Mouse (Mus musculus) ZHBTc4 (cell line): ENCODE results near the gene Def6.
A peak's percentile ranks its signal among the peaks of the same experiment; 100 is the strongest.

Experiments used
- DNase-seq: peaks from one replicate; pipeline ENCODE4 v3.0.0-alpha.2; 2011; ENCODE audit warnings: low read depth, low spot score

The Def6 gene

DNA sequence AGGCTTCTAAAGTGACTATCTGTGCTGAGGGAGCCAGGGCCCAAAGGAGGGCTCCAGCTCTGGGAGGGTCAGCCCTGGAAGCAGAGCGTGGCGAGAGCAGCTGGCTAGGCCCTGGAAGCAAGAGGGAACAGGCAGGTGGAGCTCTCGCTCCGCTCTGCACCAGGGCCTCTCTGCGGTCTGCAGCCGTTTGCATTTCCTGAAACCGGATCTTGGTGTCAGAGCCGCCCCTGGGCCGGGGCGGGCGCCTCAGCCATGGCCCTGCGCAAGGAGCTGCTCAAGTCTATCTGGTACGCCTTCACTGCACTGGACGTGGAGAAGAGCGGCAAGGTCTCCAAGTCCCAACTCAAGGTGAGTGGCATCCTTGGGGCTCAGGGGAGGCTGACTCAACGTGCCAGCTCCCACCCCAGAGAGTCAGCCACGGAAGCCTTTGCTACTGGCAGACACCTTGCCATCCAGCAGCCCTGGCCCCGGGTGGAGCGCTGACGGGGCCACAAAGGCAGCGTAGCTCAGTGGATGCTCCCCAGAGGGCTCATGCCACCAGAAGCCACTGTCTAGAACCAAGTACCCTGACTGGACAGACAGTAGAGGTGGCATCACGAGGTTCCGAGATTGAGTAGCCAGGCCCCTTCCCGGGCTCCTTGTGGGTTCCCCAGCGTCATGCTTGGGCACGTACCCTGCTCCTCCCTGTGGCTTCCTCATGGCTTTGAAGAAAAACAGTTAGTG, at the start of gene Def6:
Def6 (plus strand) TSS at position 188 of the 723 bp plus-strand sequence.
- DNase-seq = peak; percentile 89

DNA sequence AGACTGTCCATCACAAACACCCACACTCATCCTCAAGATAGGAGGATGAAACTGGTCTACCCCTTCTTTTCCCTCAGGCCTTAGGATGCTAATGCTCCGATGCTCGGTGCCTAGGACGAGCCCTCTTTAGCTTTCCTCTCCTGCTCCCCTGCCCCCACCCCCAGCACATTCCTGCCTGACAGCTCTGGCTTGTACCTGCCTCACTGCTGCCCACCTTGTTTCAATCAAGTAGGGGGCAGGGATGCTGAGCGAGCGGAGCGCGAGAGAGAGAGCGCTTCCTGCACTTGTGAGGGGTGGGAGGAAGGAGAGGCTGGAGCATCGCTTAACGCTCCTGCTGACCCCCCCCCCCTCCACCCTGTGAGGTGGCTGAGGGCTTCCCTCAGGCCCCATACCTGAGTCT, 47.2 kb upstream of the Def6 start:
- DNase-seq = no peak

DNA sequence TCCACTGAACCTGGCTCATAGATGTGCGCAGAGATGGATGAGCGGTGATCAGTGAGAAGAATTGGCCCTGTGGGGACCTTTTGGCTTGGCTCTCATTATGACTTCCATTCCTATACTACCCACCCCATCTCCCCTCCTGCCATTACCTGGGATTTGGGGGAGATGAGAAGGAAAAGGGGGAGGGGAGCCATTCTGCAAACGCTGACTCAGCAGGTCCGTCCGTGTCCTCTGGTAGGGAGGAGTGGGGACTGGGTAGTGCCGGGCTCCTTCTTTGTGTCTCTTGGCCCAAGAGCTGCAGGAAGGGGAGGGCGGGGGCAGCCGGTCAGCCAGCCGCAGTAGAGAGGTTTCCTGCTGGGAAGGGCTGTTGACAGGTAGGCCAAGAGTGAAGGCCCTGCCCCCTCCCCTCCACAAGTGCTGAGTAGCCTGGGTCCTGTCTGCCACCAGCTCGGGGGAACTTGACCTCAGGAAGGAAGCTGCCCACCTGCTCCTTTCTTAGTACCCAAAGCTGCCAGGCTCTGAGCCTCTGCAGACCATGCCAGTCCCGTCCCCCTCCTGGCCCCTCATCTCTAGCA, 46.2 kb upstream of the Def6 start:
- DNase-seq = no peak

GRCm38 (mm10) chr17:28163666-28164065, 43.9 kb upstream of the Def6 start:
- DNase-seq = peak; percentile 86

DNA sequence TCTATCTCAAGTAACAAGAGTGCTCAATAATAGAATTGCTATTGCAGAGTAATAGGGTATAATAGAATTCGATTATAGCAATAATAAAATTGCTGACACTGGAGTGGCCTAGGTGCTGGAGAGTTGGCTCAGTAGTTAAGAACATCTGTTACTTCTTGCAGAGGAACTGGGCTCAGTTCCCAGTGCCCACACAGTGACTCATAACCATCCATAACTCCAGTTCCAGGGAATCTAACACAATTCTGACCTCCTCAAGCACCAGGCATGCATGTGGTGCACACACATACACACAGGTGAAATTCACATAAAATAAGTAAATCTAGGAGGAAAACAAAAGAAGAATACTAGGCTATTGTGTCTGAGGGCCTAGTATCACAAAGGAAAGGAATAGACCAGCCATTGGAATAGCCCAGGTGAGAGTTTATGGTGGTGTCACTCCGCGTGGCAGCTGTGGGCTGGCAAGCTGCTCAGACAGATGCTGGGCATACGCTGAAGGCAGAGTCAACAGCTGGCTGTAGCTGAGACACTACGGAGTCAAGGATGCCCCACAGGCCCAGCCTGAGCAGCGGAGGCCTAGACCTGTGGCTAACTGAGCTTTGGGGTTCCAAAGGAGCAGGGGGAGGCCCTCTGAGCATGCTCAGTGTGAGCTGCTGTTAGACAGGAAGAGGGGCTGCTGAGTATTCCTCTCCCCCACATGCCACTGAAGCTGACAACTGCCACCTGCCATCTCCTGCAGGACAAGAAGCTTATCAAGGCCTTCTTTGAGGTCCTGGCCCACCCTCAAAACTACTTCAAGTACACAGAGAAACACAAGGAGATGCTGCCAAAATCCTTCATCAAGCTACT, 36.9 kb upstream of the Def6 start:
- no peak for DNase-seq

- DNase-seq = peak; percentile 46
Observed at GRCm38 (mm10) chr17:28172690-28173089, 34.9 kb upstream of the Def6 start.

- DNase-seq = peak; percentile 95
Observed at GRCm38 (mm10) chr17:28176775-28177539, 30.6 kb upstream of the Def6 start, which contains the start of gene Zfp523. Gene Zfp523 (plus strand): TSS chr17:28177129.

GRCm38 (mm10) chr17:28177540-28178046, 30.0 kb upstream of the Def6 start:
- peak; percentile 79 for DNase-seq

DNA sequence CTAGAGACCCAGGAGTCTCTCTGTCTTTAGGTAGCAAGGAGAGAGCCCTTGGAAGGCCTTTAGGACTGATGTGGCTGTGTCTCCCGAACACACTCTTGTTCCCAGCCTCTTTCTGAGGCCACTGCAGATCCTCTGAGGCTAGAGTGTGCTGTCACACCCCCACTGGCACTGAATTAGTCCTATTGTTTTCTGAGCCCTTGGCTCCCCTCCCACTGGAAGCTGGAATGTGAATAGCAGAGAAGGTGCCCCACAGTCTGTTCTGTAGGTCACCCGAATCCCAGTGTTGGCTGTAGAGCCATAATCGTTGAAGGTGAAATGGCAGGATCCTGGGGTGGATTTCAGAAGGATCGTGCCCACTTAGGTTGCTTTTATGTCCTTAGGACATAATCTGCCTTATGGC, 27.2 kb upstream of the Def6 start:
- DNase-seq = peak; percentile 67

- no peak for DNase-seq
Observed at GRCm38 (mm10) chr17:28180783-28181544, 26.6 kb upstream of the Def6 start.

DNA sequence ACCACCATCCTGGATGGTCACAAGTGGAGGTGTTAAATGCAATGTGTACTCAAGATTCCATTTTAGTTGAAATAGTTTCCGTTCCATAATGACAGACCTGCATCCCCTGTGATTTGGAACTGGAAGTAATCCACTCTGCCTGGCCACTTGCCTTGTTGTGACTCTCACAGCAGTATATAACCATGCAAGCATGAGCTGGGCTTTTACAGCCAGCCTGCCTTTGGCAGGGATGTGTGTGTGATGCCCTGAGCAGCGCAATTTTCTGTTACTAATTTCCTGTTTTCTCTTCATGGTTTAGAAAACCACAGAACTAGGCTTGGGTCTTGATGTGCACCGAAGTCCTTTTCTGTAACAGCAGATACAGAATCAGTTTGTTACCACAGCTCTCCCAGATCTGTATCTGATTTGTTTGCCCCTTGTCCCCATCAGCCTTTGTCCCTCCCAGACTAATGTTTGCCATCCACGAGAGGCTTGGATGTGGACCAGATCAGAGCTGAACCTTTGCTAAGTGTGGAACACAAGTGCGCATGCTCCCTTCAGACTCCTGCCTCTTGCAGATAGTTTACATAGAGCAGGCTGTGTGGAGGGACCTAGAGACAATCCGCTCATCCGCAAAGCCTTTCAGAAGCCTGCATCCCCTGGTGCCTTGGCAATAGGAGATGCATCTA, 22.5 kb upstream of the Def6 start:
- DNase-seq = no peak

DNA sequence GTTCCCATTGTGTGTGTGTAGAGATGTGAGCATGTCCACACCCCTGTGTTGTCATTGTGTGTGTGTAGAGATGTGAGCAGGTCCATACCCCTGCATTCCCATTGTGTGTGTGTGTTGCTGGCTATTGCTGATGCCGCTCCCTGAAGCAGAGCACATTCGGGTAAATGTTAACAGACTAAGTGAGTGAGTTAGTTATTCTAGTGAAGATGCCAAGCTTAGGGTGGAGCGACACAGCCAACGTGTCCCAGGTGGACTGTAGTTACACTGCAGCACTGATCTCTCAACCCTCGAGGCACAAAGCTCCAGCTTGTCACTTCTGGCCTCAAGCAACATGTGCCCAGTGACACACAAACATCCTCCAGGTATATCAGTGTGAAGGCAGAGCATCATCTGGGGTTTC, 19.3 kb upstream of the Def6 start:
- DNase-seq = no peak

- DNase-seq = no peak
Observed at GRCm38 (mm10) chr17:28192754-28193153, 14.8 kb upstream of the Def6 start.

- DNase-seq = no peak
Observed at GRCm38 (mm10) chr17:28193559-28193958, 14.0 kb upstream of the Def6 start.

DNA sequence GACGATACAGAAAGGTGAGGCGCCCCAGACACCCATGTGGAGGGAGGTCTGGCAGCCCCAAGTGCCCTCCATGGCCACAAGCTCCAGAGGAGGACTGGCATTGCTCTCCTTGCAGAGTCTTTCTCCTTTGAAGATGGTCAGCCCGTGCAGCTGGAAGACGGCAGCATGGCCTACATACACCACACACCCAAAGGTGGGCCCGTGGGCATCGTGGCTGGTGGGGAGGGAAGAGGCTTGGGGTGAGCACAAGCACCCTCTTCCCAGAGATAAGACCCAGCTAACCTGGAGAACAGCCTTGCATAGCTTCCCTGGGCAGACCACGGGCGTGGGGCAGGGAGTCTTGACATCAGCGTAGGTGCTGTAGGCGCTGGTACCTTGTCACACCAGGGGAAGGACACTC, 12.5 kb upstream of the Def6 start:
- DNase-seq = no peak

DNA sequence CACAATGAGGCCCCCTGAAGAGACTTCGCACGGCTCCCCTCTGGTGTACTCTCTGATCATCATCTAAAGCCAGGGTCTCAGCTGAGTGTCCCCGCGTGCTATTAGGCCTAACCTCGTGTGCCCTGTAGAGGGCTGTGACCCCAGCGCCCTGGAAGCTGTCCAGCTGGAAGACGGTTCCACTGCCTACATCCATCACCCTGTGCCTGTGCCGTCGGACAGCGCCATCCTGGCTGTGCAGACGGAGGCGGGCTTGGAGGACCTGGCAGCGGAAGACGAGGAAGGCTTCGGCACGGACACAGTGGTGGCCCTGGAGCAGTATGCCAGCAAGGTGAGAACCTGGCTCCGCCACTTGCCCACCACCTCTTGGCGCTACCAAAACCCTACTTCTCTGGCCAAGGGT, 9.9 kb upstream of the Def6 start:
- DNase-seq = no peak

DNA sequence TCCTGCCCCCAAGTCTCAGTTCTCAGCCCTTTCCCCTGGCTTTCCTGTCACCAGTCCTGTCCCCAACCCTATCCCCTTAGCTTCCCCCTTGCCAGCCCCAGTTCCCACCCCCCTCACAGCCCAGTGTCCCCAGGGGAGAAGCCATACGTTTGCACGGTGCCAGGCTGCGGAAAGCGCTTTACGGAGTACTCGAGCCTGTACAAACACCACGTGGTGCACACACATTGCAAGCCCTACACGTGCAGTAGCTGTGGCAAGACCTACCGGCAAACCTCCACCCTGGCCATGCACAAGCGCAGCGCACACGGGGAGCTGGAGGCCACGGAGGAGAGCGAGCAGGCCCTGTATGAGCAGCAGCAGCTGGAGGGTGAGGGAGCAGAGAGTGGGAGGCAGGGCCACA, 5.6 kb upstream of the Def6 start:
- no peak for DNase-seq

DNA sequence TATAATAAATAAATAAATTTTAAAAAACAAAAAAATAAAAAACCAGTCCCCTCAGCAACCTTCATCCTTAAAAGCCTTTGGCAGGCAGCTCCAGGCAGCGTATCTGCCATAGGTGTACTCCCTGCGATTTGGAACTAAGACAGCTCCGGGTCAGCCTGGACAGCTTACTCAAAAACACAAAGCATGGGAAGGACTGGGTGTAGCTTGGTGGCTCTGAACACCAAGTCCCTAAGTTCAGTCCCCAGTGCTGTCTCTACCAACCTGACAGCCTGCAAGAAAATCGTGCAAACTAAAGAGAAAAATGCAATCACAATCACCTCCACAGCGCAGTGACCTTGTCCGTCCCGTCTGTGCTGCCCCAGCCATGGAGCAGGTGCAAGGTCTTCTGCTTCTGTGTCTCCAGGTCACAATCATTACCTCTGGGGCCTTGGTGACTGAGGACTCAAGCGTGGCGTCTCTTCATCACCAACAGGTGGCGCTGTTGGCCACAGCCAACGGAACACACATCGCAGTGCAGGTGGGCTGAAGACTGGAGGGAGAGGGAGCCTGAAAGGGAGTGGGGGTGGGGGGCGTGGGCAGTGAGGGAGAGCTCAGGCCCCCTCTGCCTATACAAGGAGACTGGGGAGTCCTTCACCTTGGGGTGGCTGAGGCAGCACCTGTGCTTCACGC, 3.4 kb upstream of the Def6 start:
- DNase-seq = peak; percentile 89

DNA sequence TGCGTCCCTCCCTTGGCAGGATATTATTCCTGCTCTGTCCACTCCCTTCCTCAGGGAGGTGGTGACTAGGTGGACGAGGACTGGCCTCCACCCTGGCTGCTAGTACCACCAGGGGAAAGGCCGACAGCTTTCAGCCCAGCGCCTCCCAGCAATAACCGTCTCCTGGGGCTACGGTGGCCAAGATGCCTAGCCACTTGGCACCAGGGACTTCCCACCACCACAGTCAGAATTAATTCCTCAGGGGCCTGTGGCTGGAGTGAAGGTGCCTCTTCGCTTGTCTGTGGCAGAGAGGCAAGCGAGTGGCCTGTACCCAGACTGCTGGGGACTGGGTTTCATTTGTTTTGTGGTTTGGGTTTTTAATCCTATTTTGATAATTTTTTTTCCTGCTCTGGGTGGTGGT, 2.1 kb upstream of the Def6 start:
- no peak for DNase-seq

- DNase-seq = no peak
Observed at GRCm38 (mm10) chr17:28207092-28207491, 486 bp upstream of the Def6 start.
